Mouse (Mus musculus) cerebellum, adult 2 months (tissue): ENCODE data around the gene Enpp3.

Experiments
- CTCF ChIP-seq: fragments of 200-500 bp; IDR thresholded peaks from 2 replicates; pipeline ENCODE4 v1.5.1; 2011; ENCODE audit warnings: low read depth, mild to moderate bottlenecking, control low read depth, low read length, moderate library complexity, borderline replicate concordance; ENCODE audit not compliant: insufficient read depth
- POLR2A ChIP-seq: fragments of 200-500 bp; IDR thresholded peaks from 2 replicates; pipeline ENCODE4 v1.6.1; 2011; ENCODE audit warnings: low read length, control low read depth, borderline replicate concordance; ENCODE audit not compliant: insufficient read depth

GRCm38 (mm10) chr10:24742950-24743487, 99.6 kb downstream of the Enpp3 start:
- TF ChIP-seq CTCF = no peak
- no peak for TF ChIP-seq POLR2A
